Mouse (Mus musculus) midbrain, embryonic 12.5 days (tissue): Measurements from ENCODE around the gene 9230112D13Rik. TPM values are rescaled to one million over a fixed set of nuclear protein-coding genes. Genes with fewer than 3 reads are reported as not detected.

Source experiments
- ATAC-seq: fragments of 200-750 bp; cut with Nextera tagmentation; 2 replicates; pipeline ENCODE4 v1.8.0; 2017; ENCODE audit warnings: low read depth, moderate TSS enrichment, moderate library complexity; ENCODE audit not compliant: low FRiP score
- H3K27ac ChIP-seq: fragments of 300-500 bp; sonication (generic); replicated peaks from 2 replicates; pipeline ENCODE4 v1.5.1; 2016; ENCODE audit warnings: mild to moderate bottlenecking
- H3K27me3 ChIP-seq: fragments of 300-500 bp; sonication (generic); 2 replicates; pipeline ENCODE4 v1.6.1; 2016; ENCODE audit warnings: mild to moderate bottlenecking
- H3K36me3 ChIP-seq: fragments of 300-500 bp; sonication (generic); 2 replicates; pipeline ENCODE4 v1.6.1; 2016
- H3K4me1 ChIP-seq: fragments of 300-500 bp; sonication (generic); 2 replicates; pipeline ENCODE4 v1.6.1; 2016
- H3K4me2 ChIP-seq: fragments of 300-500 bp; sonication (generic); replicated peaks from 2 replicates; pipeline ENCODE4 v1.6.1; 2016; ENCODE audit warnings: mild to moderate bottlenecking, moderate library complexity
- H3K4me3 ChIP-seq: fragments of 300-500 bp; sonication (generic); 2 replicates; pipeline ENCODE4 v1.5.1; 2016; ENCODE audit warnings: mild to moderate bottlenecking
- H3K9ac ChIP-seq: fragments of 300-500 bp; sonication (generic); replicated peaks from 2 replicates; pipeline ENCODE4 v1.6.1; 2016; ENCODE audit warnings: mild to moderate bottlenecking, moderate library complexity
- H3K9me3 ChIP-seq: fragments of 300-500 bp; sonication (generic); 2 replicates; pipeline ENCODE4 v1.6.1; 2016; ENCODE audit warnings: mild to moderate bottlenecking
- WGBS: fragments of 180-500 bp; shearing (Covaris S2); methylation state at CpG from one replicate; pipeline ENCODE4 v1.1.7; 2016; 5-methylcytosine and 5-hydroxymethylcytosine counted together
- polyA plus RNA-seq: library from polyadenylated mRNA; unstranded; fragments of >200 nt; fragmentation: Nextera tagmentation; extraction: Ambion mirVana; gene quantifications from 2 replicates; pipeline ENCODE4 v1.2.1, GENCODE M21; 2016

Gene 9230112D13Rik
- not detected in 2 replicates for polyA plus RNA-seq

DNA sequence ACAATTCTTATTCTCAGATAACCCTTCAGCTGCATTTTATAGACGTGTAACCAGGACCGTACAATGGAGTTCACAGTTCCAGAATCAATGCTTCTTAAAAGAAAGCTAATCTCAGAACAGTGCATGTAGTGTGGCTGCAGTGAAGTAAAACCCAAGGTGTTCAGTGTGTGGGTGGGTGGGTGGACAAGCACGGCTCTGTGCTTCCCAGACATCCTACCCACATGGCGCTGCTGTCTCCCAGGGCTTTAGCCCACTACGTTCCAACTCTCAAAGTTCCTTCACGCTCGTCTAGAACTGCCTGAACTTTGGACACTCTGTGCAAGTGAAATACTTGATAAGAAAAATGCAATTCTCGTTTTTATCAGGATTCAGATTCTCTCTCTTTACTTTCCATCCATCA, at the start of gene 9230112D13Rik:
Gene 9230112D13Rik, minus strand, starts transcription at position 101 of the 400 bp plus-strand sequence.
- Histone ChIP-seq H3K4me1 (no peaks in the 10 kb centered on the region), H3K9ac (no peak within 1 kb of the TSS), H3K9me3 (no peaks in the 10 kb centered on the region), H3K4me2 (no peak within 1 kb of the TSS), H3K27ac (no peak within 1 kb of the TSS), H3K36me3 (no peaks in the 10 kb centered on the region), H3K4me3 (no peak within 1 kb of the TSS), H3K27me3 (no peaks in the 10 kb centered on the region)
- WGBS, result 91% methylated on average over 8 of the region's 8 CpGs
- no peak for ATAC-seq

DNA sequence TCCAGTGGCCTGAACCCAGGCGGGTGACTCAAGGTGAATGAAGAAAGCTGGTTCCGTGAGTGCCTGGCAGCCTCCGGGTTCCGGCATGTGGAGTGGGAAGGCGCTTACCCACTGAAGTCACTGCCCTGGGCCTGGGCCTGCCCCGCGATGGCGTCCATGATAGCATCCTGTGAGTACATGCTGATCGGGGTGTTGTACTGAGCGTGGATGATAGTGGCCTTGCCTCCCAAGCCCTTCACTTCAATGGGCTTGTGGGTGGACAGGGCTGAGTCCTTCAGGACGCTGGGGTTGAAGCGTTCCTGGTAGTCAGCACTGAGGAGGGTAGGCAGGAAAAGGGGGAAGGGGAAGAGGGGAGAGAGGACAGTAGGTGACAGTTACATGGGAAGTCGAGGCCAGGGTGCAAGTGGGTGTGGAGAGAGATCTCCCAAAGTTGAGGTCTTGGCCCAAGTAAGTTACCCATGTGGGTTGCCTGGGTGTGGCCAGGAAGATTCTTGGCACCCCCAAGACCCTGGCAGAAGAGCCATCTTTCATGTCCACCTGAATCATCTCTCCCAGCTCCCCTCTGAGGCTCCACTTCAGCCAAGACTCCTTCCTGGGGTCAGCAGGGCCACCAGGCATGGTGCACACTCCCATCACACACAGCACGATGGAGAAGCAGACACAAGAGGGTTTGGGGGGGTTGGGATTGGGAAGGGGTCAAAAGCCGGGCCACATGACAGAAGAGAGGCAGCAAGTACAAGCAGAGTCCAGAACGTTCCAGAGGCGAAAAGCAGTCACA, 49.2 kb upstream of the 9230112D13Rik start:
- Histone ChIP-seq H3K27me3 (peaks cover 6% of the 10 kb centered on the region), H3K4me1 (peaks cover 3% of the 10 kb centered on the region; the same call in 1 of the 2 replicates), H3K27ac (no peak overlapping the region), H3K4me3 (no peak overlapping the region), H3K9ac (no peak overlapping the region), H3K9me3 (no peaks in the 10 kb centered on the region), H3K4me2 (no peak overlapping the region), H3K36me3 (no peaks in the 10 kb centered on the region)
- WGBS, result 85% methylated on average over 17 of the region's 17 CpGs
- ATAC-seq, result no peak

DNA sequence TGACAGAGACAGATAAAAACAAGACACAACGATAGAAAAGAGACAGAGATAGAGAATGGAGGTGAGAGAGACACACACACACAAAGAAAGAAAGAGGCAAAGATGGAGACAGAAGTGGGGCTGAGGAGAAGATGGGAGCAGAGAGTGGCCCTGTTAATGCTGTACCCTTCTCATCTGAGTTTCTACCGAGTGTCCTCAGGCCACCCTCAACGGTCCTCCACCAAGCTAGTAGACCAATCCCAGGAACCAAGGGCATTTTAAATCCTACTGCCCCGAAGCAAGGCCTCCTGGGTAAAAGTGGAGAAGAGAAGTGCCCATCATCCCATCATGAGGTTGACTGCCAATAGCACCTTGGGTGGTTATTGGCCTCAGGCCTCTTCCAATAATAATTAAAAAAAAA, 48.3 kb upstream of the 9230112D13Rik start:
- H3K9ac ChIP-seq, result no peak overlapping the region
- no peak overlapping the region for H3K27ac ChIP-seq
- peaks cover 6% of the 10 kb centered on the region for H3K27me3 ChIP-seq
- H3K4me1 ChIP-seq, result peaks cover 3% of the 10 kb centered on the region; the same call in 1 of the 2 replicates
- WGBS, result 89% methylated on average over 4 of the region's 4 CpGs
- H3K4me3 ChIP-seq, result no peak overlapping the region
- no peaks in the 10 kb centered on the region for H3K36me3 ChIP-seq
- H3K4me2 ChIP-seq, result no peak overlapping the region
- no peaks in the 10 kb centered on the region for H3K9me3 ChIP-seq
- no peak for ATAC-seq

DNA sequence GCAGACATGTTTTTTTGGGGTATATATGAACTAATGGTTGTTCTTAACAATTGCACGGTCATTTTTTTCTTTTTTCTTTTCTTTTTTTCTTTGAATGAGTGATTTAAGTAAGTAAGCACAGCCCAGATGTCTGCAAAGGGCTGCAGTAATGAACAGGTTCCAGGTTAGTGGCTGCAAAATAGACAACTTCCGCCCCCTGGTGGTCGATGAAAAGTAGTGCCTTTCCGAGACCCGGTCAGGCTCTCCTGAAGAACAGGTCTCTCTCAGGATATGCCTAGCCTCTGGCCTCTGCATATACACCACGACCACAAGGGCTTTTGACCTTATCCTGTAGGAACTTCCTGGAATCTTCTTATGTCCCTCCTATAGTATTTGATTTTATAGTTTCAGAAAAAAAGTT, 47.7 kb upstream of the 9230112D13Rik start:
- WGBS, result 2% methylated on average over 6 of the region's 6 CpGs
- Histone ChIP-seq H3K36me3 (no peaks in the 10 kb centered on the region), H3K9me3 (no peaks in the 10 kb centered on the region), H3K27me3 (peaks cover 6% of the 10 kb centered on the region), H3K9ac (no peak overlapping the region), H3K4me3 (peak overlapping the region; percentile 33; the same call in 1 of the 2 replicates), H3K27ac (no peak overlapping the region), H3K4me2 (peak overlapping the region; percentile 57), H3K4me1 (peaks cover 3% of the 10 kb centered on the region; the same call in 1 of the 2 replicates)
- peak; percentile 79 for ATAC-seq

DNA sequence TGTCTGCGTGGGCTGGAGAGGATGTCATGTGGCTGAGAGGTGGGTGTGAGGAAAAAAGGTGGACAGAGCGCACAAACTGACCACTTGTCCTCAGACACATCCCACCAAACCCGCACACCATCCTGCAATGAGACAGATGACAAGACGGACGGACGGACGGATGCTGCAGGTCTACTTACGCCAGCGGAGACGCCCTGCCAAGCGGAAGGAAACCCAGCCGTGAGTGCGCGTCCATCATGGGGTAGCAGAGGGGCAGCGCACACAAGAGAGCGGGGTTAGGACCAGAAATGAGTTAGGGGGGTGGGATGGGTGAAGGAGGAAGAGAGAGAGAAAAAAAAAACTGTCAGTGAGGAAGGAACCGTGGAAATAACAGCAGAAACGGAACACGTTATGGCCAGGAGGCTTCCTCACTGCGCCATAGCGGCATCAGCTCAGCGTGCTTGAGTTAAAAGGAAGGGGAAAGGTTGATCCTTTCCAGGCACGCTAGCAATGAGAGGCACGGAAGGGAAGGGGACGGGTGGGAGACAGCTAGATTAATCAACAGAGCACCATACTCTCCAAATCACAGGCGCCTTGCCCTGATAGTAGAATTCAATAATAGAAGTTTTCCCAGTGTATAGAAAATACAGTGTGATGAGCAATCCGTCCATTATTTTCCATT, 47.1 kb upstream of the 9230112D13Rik start:
- Histone ChIP-seq H3K4me3 (peak overlapping the region; percentile 33), H3K9me3 (no peaks in the 10 kb centered on the region), H3K27ac (no peak overlapping the region), H3K4me2 (peak overlapping the region; percentile 57), H3K27me3 (peaks cover 6% of the 10 kb centered on the region), H3K4me1 (peaks cover 3% of the 10 kb centered on the region; the same call in 1 of the 2 replicates), H3K36me3 (no peaks in the 10 kb centered on the region), H3K9ac (peak overlapping the region; percentile 28; the same call in 1 of the 2 replicates)
- WGBS, result 40% methylated on average over 27 of the region's 27 CpGs
- ATAC-seq, result peak; percentile 10; the same call in 1 of the 2 replicates

DNA sequence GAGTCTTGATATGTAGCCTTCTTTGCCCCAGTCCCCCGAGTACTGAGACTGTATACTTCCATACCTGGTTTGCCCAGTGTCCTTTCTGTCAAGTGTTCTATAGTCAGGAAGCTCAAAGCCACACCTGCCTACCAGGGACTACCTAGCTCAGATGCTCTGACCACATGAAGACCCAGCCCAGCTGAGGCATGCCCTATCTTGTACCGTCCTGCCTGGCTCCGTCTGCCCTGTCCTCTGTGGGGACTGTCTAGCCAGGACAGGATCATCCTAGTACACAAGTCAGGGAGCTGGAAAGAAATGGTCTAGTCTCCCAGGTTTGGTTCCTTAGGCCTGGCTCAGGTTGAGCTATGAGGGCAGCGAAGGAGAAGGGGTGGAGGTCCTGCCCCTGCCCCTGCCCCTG, 46.0 kb upstream of the 9230112D13Rik start:
- H3K9ac ChIP-seq, result no peak overlapping the region
- H3K36me3 ChIP-seq, result no peaks in the 10 kb centered on the region
- no peak for ATAC-seq
- H3K4me3 ChIP-seq, result no peak overlapping the region
- no peak overlapping the region for H3K27ac ChIP-seq
- H3K27me3 ChIP-seq, result peaks cover 6% of the 10 kb centered on the region
- 83% methylated on average over 4 of the region's 4 CpGs for WGBS
- H3K4me1 ChIP-seq, result peaks cover 3% of the 10 kb centered on the region; the same call in 1 of the 2 replicates
- H3K4me2 ChIP-seq, result no peak overlapping the region
- no peaks in the 10 kb centered on the region for H3K9me3 ChIP-seq

DNA sequence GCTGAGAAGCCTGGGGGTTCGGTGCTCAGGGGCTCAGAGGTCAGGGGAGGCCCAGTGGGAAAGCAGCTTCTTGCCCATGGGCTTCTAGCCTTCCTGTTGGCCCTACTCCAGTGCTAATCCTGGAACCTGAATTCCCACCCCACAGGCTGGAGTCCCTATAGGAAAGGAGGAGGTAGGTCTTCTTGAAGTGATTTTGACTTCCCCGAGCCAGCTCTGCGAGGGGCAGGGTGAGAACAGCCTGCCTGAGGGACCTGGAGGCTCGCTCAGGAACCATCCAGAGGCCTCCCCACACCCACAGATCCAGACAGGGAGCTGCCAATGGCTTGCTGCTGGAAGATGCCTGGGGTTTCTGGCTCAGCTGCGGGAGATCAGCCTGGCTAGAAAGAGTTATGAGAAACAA, 45.1 kb upstream of the 9230112D13Rik start:
- no peak overlapping the region for H3K4me3 ChIP-seq
- 70% methylated on average over 5 of the region's 5 CpGs for WGBS
- ATAC-seq, result no peak
- H3K4me1 ChIP-seq, result peaks cover 3% of the 10 kb centered on the region; the same call in 1 of the 2 replicates
- H3K27me3 ChIP-seq, result peaks cover 6% of the 10 kb centered on the region
- no peak overlapping the region for H3K9ac ChIP-seq
- no peaks in the 10 kb centered on the region for H3K36me3 ChIP-seq
- H3K4me2 ChIP-seq, result no peak overlapping the region
- no peak overlapping the region for H3K27ac ChIP-seq
- no peaks in the 10 kb centered on the region for H3K9me3 ChIP-seq

DNA sequence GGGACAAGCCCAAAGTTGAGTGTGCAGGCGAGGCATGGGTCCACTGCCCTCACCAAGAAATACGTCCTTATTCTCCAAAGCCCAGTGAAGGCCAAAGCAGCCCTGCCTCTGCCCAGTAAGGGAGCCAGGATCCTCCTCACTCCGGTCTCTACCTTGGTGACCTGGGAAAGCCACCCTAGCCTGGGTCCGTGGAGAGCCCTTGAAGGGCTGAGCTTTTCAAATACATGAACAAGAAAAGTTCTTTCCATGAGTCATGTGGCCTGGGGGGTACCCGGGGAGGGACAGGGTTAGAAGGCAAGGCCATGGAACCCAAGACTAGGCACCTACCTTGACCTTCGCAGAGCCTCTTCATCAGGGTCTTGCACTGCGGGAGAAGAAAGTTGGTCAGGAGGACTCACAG, 43.9 kb upstream of the 9230112D13Rik start:
- peaks cover 6% of the 10 kb centered on the region; the same call in 1 of the 2 replicates for H3K27me3 ChIP-seq
- H3K9me3 ChIP-seq, result no peaks in the 10 kb centered on the region
- peaks cover 3% of the 10 kb centered on the region; the same call in 1 of the 2 replicates for H3K4me1 ChIP-seq
- H3K9ac ChIP-seq, result no peak overlapping the region
- no peak overlapping the region for H3K27ac ChIP-seq
- ATAC-seq, result no peak
- H3K4me3 ChIP-seq, result no peak overlapping the region
- no peak overlapping the region for H3K4me2 ChIP-seq
- H3K36me3 ChIP-seq, result no peaks in the 10 kb centered on the region
- WGBS, result 90% methylated on average over 7 of the region's 7 CpGs

DNA sequence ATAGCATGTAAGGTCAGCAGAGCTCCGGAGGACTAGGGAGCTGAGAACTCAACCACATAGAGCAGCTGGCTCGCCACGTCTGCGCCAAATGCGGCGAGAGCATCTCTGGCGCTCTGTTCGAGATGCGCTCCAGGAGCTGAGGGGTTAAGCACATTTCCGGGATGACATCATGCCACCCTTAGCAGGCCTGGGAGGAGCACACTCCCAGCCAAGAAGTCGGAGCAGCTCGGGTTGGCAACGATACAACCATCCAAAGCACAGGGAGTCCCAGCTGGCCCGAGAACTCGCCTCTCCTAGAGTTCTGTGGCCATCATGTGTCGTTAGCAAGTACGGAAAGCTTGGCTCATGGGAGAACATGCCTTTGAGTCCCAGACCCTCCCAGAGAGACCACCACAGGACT, 43.1 kb upstream of the 9230112D13Rik start:
- Histone ChIP-seq H3K27me3 (peaks cover 6% of the 10 kb centered on the region; the same call in 1 of the 2 replicates), H3K9ac (no peak overlapping the region), H3K4me3 (no peak overlapping the region), H3K36me3 (no peaks in the 10 kb centered on the region), H3K27ac (no peak overlapping the region), H3K9me3 (no peaks in the 10 kb centered on the region), H3K4me2 (no peak overlapping the region), H3K4me1 (peaks cover 3% of the 10 kb centered on the region; the same call in 1 of the 2 replicates)
- ATAC-seq, result no peak
- 80% methylated on average over 17 of the region's 17 CpGs for WGBS

DNA sequence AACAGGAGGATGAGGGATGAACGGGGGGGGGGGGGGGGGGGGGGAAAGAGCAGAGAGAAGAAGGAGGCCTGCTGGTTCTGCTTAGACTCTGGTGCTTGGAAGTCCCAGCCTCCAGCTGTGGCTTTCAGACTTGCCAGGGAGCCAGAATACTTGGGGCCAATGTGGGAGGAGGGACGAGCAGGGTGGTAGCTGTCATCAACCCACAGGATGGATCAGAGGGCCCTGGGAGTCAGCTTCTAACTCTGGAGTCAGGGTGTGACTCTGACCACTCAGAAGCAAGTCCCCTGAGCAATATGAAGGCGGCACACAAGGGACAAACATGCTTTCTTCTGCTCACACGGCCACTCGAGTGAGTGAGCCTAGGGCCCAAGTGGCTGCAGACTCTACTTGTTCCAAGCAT, 42.0 kb upstream of the 9230112D13Rik start:
- Histone ChIP-seq H3K27me3 (peaks cover 6% of the 10 kb centered on the region; the same call in 1 of the 2 replicates), H3K36me3 (no peaks in the 10 kb centered on the region), H3K27ac (no peak overlapping the region), H3K4me3 (no peak overlapping the region), H3K9me3 (no peaks in the 10 kb centered on the region), H3K4me1 (peaks cover 3% of the 10 kb centered on the region; the same call in 1 of the 2 replicates), H3K4me2 (no peak overlapping the region), H3K9ac (no peak overlapping the region)
- 71% methylated on average over 5 of the region's 5 CpGs for WGBS
- no peak for ATAC-seq

DNA sequence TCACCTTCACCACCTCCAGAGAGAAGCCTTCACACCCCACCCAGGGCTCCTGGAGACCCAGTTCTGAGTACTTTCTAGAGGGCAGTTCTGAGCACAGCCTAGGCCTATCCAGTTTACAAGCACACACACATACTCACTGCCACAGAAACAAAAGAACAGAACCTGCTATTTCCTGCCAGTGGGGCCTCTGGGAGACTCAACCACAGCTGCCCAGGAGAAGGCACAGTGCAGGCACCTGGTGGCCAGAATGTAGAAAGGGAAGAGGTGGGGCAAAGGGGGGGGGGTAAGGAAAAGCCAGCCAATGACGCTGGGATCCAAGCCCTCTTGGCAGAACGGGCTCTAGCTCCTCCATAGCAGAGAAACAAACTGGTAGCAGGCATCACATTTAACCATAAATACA, 39.8 kb upstream of the 9230112D13Rik start:
- H3K27ac ChIP-seq, result no peak overlapping the region
- H3K9me3 ChIP-seq, result no peaks in the 10 kb centered on the region
- ATAC-seq, result no peak
- H3K36me3 ChIP-seq, result no peaks in the 10 kb centered on the region
- H3K4me1 ChIP-seq, result no peaks in the 10 kb centered on the region
- no peaks in the 10 kb centered on the region for H3K27me3 ChIP-seq
- H3K4me3 ChIP-seq, result no peak overlapping the region
- no peak overlapping the region for H3K9ac ChIP-seq
- no peak overlapping the region for H3K4me2 ChIP-seq
- 28% methylated on average over 2 of the region's 2 CpGs for WGBS

DNA sequence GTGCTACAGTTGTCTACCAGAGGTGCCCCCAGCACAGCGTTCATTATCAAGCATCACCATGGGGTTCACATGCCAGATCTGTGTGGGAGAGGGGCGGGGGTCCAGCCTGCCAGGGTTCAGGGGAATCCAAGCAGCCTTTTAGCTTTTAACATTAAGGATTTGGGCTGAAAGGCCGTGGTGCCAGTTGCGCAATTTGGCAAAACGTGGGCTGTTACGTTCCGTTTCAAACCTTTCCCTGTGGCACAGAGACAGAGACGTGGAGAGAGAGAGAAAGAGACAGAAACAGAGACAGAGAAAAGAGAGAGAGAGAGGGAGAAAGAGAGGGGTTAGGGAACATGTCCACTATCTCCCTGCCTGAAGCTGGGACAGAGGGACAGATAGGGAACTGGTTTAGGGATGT, 39.0 kb upstream of the 9230112D13Rik start:
- Histone ChIP-seq H3K9me3 (no peaks in the 10 kb centered on the region), H3K4me3 (no peak overlapping the region)
- ATAC-seq, result no peak

More for the DNA sequence above, 39.0 kb upstream of the 9230112D13Rik start:
- Histone ChIP-seq H3K4me1 (no peaks in the 10 kb centered on the region), H3K9ac (no peak overlapping the region), H3K4me2 (no peak overlapping the region), H3K36me3 (no peaks in the 10 kb centered on the region), H3K27ac (no peak overlapping the region), H3K27me3 (no peaks in the 10 kb centered on the region)
- WGBS, result 91% methylated on average over 8 of the region's 8 CpGs
